Mouse (Mus musculus) lung, postnatal 10 days (tissue): ENCODE measurements around the gene Rtp1.

ENCODE experiments used
- DNase-seq: peaks from one replicate; pipeline ENCODE4 v3.0.0; 2021

Gene Rtp1

DNA sequence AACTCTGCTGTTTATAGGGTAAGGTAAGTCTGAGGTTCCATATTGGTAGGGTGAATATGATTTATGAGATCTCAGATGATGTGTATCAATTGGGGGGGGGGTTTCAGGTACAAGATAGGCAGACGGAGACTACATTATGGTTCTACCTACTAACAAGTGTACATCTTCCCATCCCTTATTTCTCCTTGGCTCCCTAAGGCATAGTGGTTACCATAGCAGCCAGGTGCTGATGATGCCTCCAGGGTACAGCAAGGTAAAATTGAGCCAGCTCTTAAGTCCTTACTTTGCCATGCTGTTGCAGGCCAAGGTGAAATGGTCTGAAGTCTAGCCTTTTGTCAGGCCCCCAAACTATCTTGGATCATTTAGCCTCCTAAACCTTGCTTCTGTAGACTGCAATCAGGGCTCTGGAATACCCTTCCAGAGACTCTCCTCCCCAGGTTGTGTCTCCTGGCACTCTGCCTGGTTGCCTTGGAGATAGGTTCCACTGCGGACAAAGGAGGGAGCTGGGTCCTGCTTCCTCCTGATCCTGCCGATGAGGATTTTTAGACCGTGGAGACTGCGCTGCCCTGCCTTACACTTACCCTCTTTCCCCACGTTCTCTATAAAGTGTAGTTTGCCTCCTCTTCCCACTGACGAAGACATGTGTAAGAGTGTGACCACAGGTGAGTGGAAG is at the start of gene Rtp1:
Rtp1 (plus strand) TSS at position 487 of the 673 bp plus-strand sequence.
- DNase-seq = no peak

GRCm38 (mm10) chr16:23379536-23380230 is 49.2 kb upstream of the Rtp1 start:
- DNase-seq = no peak

DNA sequence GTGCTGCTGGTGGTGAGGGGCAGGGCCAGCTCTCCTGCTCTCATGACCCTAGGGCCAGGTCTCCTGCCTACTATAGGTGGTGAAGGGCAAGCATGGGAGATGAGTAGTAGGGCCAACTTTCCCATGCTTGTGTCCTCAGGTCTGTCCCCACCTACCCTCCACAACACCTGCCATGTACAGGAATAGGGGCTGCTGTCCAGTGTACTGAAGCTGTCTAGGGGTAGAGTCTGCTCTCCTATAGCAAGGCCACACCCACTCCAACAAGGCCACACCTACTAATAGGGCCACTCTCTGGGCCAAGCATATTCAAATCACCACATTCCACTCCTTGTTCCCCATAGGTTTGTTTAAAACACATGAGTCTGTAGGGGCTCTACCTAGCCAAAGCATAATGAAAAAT is 44.6 kb upstream of the Rtp1 start:
- no peak for DNase-seq

DNA sequence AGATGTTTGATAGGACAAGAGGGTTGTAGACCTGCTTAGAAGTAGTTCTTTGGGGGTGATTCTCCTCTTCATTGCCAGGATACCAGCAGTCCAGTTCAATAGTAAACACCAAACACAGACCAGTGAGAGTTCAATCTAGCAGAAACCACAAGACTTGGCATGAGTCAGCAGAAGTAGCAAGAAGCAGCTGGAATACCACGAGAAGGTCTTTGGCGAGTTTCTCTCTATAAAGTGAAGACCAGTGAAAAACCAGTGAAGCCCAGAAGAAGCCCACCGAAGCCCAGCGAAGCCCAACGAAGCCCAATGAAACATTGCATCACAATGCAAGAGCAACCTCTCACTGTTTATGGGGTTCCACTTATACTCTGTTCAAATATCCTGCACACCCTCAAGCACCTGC is 31.0 kb upstream of the Rtp1 start:
- no peak for DNase-seq

DNA sequence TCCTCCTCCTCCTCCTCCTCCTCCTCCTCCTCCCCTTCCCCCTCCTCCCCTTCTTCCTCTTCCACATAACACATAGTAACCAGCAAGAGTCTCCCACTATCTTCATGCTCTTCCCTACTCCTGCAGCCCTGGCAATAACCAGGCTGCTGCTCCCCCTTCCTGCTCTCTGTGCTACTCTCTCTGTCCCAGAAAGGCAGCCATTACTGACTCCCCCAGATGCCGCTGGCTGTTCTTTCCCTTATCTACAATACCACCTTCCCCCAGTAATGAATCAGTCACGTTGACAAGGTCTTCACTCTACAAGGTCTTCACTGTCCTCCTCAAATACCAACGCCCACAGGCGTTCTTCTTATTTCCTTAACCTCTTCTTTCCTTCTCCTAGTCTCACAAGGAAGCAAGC is 27.5 kb upstream of the Rtp1 start:
- no peak for DNase-seq

DNA sequence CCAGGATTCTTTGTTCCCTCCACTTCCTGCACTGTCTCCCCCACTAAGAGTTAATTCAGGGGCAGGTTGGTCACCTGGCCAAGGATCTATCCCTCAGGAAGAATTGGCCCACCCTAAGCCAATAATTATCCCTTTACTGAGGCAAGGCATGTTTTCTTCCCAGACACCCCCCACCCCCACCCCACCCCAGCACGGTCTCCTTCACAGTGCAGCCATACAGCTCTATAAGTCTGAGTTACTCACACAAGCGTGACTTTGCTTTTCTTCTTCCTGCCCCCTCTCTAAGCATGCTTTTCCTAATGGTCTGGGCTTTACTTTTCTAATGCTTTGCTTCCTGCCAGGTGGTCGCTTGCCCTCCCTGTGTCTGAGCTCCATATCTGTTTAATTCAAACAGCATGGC is 27.0 kb upstream of the Rtp1 start:
- DNase-seq = no peak

DNA sequence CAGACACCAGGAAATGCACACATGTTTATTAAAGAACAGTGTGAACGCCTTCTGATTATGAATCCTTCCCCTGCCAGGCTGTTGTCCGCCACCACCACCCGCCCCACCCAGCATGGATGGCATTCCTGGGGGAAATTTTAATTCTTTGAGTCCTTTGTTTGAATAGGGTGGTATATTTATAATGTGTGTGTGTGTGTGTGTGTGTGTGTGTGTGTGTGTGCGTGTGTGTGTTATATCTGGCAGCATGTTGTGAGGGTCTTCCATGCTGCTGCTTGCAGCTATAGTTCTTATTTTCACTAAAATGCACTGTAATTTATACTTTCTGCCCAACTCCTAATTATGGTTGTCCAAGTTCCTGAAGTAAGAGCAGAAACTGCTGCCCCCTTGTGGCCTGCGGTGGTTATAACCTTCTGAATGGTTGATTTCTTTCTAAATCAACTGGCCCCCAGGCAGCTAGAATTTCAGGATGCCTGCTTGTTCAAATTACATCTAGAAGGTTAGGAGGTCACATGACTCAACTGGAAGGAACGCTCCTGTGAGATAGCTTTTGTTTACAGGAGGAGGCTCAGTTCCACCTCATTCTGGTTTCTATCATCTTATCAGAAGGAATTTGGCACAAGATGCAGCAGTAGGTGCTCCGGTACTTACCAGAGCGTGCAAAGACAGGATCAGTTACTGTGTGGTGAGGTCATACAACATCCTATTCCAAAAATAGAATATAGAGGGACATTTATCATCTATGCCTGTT is 25.8 kb upstream of the Rtp1 start:
- DNase-seq = peak; percentile 85

GRCm38 (mm10) chr16:23412930-23413329 is 16.0 kb upstream of the Rtp1 start:
- DNase-seq = no peak

DNA sequence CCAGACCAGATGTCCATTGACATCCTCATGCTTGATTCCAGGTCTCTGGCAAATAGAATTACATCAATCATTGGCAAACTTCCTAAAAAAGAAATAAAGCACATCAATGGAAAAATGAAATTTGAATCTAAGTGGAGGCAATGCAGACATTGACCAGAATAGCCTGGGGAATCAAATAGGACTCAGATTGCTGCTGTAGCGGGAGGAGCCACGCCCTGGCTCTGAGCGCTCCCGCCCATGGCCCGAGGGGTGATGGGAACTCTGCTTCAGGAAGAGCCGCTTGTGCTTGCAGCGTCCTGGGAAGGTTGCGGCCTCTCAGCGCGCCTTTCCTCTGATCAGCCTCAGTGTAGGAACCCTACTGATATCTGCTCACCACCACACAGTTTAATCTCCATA is 12.7 kb upstream of the Rtp1 start:
- peak; percentile 73 for DNase-seq

DNA sequence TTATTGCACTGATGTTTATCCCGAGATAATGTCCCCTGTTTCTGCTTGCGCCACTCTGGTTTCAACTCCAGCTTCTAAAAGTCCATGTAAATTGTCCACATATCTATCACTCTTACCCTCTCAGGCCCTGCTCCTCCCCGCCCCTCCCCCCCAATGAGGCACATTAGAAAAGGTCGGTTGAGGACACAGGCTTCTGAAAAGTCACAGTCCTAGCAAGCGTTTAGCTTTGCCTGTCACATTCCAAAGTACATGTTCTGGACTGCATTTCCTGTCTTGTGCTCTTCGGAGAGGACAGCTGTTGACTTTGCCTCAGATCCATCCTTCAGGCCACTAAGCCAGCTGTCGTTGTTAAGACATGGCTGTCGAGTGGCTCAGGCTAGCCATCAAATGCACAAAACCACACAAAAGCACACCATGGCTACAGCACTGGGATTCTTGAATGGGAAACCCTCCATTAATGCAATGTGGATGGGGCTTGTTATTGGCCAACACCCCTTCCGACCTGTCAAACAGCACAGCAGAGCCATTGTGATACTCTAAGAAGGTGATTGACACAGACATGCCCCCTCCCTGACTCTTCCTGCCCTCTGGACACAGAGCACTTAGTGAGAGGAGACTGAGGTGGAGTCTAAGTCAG is 12.2 kb upstream of the Rtp1 start:
- peak; percentile 66 for DNase-seq

DNA sequence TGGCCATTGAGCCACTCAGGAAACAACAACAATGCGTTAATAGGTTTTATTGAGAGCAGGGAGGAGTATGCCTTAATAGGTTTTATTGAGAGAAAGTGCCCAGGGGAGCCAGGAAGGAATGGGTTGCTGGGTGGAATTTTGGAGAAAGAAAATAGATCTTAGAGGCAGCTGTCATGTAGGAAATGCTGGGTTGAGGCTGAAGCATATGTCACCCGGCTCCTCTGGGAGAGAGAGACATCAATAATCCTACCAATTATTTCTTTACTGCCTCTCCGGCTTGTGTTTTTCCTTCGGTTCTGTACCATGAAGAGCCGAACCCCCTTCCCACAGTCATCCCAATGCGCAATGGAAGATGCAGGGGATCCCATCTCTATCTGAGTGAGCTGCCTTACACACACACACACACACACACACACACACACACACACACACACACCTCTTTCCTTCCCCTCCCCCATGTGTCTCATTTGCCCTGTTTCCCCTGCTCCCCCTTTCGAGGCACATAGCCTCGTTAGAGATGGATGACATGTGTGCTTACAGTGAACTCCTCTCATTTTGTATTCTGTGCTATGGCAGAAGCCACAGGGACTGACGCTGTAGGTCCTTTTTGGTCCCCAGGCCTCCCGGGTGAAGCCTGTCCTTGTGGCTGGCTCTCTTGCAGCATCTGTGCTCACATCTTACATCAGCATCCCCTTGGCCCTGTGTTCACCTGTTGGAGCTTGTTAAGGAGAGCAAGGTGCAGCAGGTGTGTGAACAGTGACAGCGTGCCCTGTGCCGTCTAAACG is 11.3 kb upstream of the Rtp1 start:
- DNase-seq = no peak

DNA sequence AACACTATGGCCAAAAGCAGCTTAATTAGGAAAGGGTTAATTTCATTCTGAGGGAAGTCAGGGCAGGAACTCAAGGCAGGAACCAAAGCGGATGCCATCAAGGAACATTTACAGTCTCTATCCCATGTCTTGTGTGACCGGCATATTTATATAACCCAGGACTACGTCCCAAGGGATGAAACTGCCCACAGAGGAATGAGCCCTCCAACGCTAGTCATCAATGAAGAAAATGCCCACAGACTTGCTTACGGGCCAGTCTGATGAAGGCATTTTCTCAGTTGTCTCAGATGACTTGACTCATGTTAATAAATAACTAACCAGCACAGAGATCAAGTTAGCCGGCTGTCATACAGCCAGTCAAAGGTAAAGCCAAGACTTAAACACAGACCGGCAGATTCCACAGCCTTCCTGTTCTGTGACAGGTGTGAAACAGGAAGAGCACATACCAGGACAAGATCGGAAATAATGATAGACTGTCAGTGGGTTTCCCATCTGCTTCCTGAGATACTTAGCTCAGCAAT is 9.3 kb upstream of the Rtp1 start:
- no peak for DNase-seq

DNA sequence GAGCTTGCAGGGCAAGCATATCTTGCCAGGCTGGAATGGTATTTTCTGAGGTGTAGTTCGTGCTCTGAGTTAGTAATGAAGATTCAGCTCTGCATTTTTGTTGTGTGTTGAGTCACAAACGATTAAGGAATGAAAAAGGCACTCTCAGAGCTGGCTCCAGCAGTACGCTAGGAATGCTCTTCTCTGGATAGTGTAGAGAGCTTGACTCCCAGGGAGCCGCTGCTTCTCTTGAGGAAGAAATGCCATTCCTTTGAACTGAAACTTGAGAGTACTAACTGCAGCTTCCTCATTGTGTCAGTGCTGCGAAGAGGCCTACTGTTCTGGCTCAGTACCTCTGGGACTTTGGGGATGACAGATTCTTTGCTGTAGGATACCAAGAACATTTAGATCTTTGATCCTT is 5.1 kb upstream of the Rtp1 start:
- no peak for DNase-seq

DNA sequence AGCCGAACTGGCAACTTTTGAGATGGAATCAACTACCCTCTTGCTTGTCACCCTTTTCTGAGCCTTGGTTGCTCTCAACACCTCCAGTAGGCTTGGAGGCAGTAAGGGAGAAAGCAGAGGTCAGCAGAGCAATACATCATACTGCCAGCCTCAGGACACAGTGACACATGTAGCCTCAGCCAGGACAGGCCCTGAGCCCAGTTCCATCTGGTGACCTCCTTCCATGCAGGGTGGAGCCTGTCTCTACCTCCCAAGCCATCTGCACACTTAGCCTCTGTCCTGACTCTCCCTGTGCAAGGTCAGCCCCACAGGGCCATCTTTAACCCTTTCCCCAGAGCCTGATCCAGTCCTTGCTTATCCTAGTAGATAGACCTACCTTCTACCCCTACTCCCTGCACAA is 1.2 kb upstream of the Rtp1 start:
- DNase-seq = no peak

- DNase-seq = no peak
Observed at GRCm38 (mm10) chr16:23429991-23430390, 1.1 kb downstream of the Rtp1 start.

DNA sequence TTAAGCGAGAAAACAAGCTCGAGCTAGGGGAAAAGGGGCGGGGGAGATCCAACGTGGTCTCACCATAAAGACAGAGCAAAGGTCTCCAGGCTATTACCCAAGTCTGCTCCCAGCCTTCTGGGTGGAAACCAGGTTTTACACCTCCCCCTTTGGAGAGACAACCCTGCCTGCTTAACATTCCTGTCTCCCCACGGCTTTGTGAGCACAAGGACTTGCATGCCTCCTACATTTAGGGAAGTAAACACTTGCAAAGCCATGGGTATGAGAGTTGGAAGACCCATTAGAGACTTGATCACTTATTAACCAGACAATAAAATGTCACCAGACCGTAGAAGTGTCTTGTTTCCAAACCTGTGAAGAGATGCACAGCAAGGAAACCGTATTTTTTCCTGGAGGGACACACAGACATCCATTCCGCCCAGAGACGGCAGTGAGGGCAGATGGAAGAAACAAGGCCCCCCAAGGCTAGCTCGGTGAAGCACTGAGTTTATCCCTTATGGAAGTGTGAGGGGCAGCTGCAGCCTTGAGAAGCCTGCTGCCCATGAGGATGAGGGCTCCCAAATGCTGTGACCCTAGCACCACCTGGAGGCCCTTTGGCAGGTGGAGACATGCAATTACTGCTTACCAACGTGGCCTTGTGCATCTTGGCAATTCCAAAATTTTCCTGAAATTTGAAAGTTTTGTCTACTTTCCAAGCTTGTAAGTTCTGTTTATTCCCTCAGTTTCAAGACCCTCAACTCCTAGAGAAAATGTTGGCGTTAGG is 8.7 kb downstream of the Rtp1 start:
- DNase-seq = no peak

GRCm38 (mm10) chr16:23444231-23444630 is 15.3 kb downstream of the Rtp1 start:
- peak; percentile 52 for DNase-seq

GRCm38 (mm10) chr16:23449946-23450345 is 21.0 kb downstream of the Rtp1 start:
- DNase-seq = no peak

DNA sequence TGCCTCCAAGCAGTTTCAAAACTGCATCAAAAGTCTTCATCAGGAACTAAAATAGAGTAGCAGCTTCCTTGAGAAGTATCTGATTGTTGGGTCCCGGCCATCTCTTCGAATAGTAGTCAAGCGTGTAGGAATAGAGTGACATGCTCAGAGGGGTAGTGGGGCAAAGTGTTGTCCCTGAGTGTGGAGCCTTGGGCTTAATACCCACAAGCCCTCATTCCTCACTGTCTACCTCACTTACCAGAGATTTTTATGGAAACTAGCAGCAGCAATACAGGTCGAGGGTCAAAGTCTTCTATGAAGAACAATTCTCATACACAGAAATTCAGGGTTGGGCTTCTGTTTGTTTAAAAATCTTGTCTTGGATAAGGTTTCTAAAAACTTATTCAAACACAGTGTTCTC is 21.9 kb downstream of the Rtp1 start:
- DNase-seq = no peak

GRCm38 (mm10) chr16:23452476-23452875 is 23.5 kb downstream of the Rtp1 start:
- DNase-seq = peak; percentile 74

- DNase-seq = no peak
Observed at GRCm38 (mm10) chr16:23454376-23454775, 25.4 kb downstream of the Rtp1 start.

DNA sequence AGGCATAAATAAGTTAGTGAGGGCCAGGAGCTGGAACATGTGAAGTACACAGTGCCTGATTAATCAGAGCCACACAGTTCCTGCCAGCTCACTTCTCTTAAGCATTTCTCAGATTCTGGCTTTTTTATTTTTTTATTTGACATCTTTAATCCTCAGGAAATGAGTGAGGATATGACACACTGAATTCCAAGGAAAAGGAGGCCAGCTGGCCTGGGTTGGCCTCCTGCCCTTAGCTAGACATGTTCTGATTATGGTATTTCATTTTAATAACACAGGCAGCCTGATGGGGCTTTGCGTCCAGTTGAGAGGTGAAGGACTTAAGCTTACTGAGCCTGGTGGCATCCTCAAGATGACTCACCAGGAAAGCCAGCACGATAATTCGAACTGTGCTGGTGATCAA is 27.6 kb downstream of the Rtp1 start:
- peak; percentile 72 for DNase-seq
